Mouse (Mus musculus) heart, postnatal 10 days (tissue): ENCODE measurements around the gene Mogs. TPM values are rescaled to one million over a fixed set of nuclear protein-coding genes. Genes with fewer than 3 reads are reported as not detected.

Experiments used
- DNase-seq, 2 experiments: peaks; one replicate each; pipeline ENCODE4 v3.0.0; 2021
- intact Hi-C: fragments of 180-260 bp; cut with DNase I; formaldehyde crosslinking; loops from one replicate; pipeline ENCODE4 v1.15.1; 2025
- total RNA-seq, 2 experiments: library from RNA; stranded (reverse); gene quantifications; 2 replicates each; pipeline ENCODE4 v1.2.3; 2021

The Mogs gene
- total RNA-seq, 2 experiments from 2014 or later = 13.4 to 15.8 TPM

- peak; percentile 48 to 54 for DNase-seq
- intact Hi-C loops = loop anchor here (2.0 kb wide), 1 partner anchor 15 kb away; the partner anchor contains the start of genes 1700003E16Rik and Wdr54
Observed at GRCm38 (mm10) chr6:83142211-83142731, 27.0 kb downstream of the Mogs start.

DNA sequence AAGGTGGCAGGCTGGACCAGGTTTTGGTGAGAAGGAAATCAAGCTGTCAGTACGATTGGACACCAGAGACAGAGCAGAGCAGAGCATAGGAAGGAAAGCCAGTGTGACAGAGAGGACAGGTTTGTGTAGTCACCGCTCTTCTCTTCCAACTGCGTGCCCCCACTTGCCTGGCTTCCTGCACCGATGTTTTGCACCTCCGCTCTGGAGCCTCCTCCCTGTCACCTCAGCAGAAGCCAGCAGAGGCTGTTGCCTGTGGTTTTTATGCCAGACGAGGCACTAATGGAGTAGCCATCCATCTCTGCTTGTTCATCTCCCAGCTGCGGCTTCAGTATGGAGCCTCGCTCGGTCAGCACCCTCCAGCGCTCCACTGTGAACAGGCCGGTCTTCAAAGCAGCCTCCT is 27.6 kb downstream of the Mogs start:
- intact Hi-C loops = loop anchor here (2.0 kb wide), 1 partner anchor 14 kb away; the partner anchor contains the start of genes 1700003E16Rik and Wdr54
- DNase-seq = no peak

GRCm38 (mm10) chr6:83145209-83145608 is 29.9 kb downstream of the Mogs start:
- no peak for DNase-seq
- intact Hi-C loops = no loop called here

- DNase-seq = no peak
- intact Hi-C loops = no loop called here
Observed at GRCm38 (mm10) chr6:83145805-83146204, 30.5 kb downstream of the Mogs start.

- intact Hi-C loops = no loop called here
- no peak for DNase-seq
Observed at GRCm38 (mm10) chr6:83147280-83147679, 32.0 kb downstream of the Mogs start.

GRCm38 (mm10) chr6:83151721-83152120 is 36.4 kb downstream of the Mogs start:
- DNase-seq = no peak
- intact Hi-C loops = no loop called here

DNA sequence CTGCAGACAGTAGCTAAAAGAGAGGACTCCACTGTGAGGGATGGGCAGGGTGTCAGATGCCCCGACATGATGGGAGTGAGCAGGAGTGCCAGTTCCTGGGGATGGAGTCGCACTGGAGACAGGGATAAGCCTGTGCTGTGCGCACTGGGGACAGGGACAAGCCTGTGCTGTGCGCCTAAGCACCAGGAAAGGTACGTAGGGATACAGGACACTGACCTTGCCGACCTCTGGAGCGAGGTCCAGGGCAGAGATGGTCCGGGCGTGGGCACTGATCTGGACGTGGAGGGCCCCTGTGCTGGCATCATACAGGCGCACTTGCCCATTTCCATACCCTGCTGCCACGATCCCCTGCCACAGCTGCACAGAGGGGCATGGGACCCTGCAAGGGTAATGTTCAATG is 37.7 kb downstream of the Mogs start:
- intact Hi-C loops = no loop called here
- DNase-seq = no peak

DNA sequence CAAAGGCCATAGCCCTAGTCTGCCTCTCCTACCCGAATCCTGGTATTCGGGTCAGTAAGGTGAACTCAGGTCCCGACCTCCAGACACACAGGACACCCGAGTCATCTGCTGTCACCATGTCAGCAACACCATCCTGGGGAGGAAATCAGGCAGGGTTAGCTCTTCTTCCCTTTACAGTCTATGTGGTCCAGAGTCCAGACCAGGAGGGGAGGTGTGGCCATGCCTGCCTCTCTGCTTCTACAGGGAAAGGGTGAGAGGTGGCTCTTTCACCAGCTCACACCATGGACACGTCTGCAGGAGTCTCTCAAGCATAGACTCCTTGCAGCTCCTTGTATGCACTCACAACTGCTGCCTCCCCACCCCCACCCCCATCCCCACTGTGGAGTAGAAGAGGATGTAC is 38.2 kb downstream of the Mogs start:
- no peak for DNase-seq
- intact Hi-C loops = no loop called here

DNA sequence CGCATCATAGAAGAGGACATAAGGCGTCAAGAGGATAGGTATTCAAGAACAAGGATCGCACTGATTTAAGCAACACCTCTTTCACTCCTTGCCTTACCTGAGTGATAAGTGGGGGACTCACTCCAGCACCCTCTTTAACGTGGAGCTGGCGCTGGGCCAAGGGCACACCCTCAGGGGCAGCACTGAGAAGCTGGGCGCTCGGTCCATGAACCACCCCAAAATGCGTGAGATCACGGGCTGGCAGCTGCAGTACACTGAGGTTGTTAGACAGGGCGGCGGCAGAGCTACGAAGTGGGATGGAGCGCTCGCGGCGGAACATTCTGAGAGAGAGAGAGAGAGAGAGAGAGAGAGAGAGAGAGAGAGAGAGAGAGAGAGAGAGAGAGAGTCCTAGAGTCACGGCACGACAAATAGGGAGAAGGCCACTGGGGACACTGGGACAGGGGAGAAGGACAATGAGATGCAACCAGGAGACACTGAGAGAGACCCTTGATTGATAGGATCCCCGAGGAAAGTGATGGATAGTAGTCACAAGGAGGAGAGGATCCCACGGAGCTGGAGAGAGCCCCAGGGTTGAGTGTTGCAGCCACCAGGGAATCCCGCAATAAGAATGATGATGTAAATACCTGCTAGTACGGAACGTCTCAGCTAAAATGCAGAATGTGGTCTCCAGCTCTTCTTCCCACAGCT is 40.4 kb downstream of the Mogs start:
- no peak for DNase-seq
- intact Hi-C loops = loop anchor here (2.0 kb wide), 1 partner anchor 13 kb away; no protein-coding TSS in a partner anchor

GRCm38 (mm10) chr6:83156259-83156684 is 41.0 kb downstream of the Mogs start, which contains the start of the genes Wdr54 and 1700003E16Rik:
TSS of gene Wdr54 (minus strand) at chr6:83156397.
TSS of gene 1700003E16Rik (plus strand) at chr6:83156404.
- DNase-seq = peak; percentile 58 to 73
- intact Hi-C loops = loop anchor here (2.0 kb wide), 1 partner anchor 13 kb away; no protein-coding TSS in a partner anchor

GRCm38 (mm10) chr6:83159456-83159855 is 44.2 kb downstream of the Mogs start:
- intact Hi-C loops = loop anchor here (2.0 kb wide), 1 partner anchor 43 kb away; no protein-coding TSS in a partner anchor
- DNase-seq = peak; percentile 43 to 60

DNA sequence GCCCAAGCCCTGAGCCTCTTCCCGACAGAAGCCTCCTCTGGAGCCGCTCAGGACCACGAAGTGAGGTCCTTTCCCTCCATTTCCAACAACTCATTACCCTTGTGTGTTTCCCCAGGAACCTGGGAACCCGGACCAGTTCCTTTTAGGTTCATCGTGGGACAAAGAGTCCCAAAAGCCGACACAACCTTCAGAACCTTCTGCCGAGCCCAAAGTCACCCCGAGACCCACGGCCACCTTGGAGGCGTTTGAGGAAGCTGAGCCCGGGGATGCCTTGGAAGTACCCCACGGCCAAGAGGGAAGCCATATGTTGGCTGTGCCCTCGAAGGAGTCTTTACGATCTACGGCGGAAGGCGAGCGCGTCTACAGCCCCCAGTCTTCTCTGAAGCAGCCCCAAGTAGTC is 46.1 kb downstream of the Mogs start:
- no peak for DNase-seq
- intact Hi-C loops = loop anchor here (2.0 to 5.0 kb wide), 2 partner anchors 106 to 165 kb away; no protein-coding TSS in a partner anchor

- peak; percentile 44 to 50 for DNase-seq
- intact Hi-C loops = loop anchor here (2.0 to 5.0 kb wide), 2 partner anchors 105 to 165 kb away; no protein-coding TSS in a partner anchor
Observed at GRCm38 (mm10) chr6:83161921-83162641, 46.8 kb downstream of the Mogs start.

- intact Hi-C loops = loop anchor here (5.0 kb wide), 1 partner anchor 105 kb away; no protein-coding TSS in a partner anchor
- peak; percentile 55 to 75 for DNase-seq
Observed at GRCm38 (mm10) chr6:83162701-83163100, 47.4 kb downstream of the Mogs start.

- intact Hi-C loops = no loop called here
- no peak for DNase-seq
Observed at GRCm38 (mm10) chr6:83165026-83165606, 49.8 kb downstream of the Mogs start.

DNA sequence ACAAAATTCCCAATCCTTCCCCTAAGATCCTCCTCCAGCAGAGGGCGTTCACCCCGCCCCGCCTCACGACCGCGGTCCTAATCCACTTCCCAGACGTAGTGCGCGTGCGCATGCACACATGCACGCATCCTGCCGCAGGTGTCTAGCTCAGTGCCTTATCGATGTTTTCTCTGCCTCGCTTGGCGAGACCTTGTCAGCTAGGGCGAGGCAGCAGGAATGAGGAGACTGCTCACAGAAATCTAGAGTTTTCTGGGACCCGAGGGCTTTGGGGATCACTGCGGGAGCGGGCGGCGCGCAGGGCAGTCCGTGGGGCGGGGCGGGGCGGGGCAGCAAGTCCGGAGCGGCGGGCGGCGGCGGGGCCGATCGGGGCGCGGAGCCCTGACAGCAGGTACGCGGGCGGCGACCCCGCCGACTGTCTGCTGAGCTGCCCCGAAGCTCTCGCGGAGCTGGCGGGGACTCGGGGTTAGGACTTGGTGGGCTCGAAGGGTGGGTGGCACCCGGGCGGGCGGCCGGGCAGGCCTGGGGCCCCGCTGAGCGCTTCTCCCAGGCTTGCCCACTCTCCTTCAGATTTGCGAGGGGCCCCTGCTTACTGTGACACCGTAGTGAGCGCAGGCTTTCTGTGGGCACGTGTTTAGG is 50.4 kb downstream of the Mogs start, which contains the start of gene Dctn1:
Dctn1 (plus strand) TSS at position 314 of the 636 bp plus-strand sequence.
- intact Hi-C loops = no loop called here
- peak; percentile 96 to 98 for DNase-seq

GRCm38 (mm10) chr6:83166243-83166630 is 50.9 kb downstream of the Mogs start:
- no peak for DNase-seq
- intact Hi-C loops = no loop called here
